In the genomic region with DNA sequence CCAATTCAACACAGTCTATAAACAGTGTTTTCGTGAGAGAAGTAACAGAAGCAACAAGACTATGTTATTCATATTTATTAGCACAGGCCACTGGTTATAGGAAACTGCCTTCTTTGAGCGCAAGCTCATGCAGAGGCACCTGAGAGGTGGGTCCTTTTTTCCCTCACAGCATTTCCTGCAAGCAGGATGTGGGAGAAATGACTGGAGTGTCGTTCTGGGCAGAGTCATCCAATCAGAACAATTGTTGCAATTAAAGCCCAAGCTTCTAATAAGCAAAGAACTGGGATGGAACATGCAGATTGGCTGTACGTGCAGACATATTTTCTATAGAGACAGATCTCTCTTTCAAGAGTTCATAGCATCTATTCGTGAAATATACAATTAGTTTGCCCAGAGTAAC, we compare ENCODE assay signal across 8 mouse cellular contexts. TPM values are rescaled to one million over a fixed set of nuclear protein-coding genes. Genes with fewer than 3 reads are reported as not detected.
A peak's percentile ranks its signal among the peaks of the same experiment; 100 is the strongest.
DNase-seq lines count a peak whose midpoint lies in the region; ATAC-seq and TF ChIP-seq lines count a peak whose summit lies in the region.

No protein-coding gene starts in this region.

- no peak for ATAC-seq in heart, embryonic 12.5 days (ENCODE audit: insufficient number of reproducible peaks, low FRiP score)
- no peak for ATAC-seq in limb, embryonic 11.5 days (ENCODE audit: insufficient number of reproducible peaks, low FRiP score, low TSS enrichment, low read depth)
- no peak for ATAC-seq in stomach, embryonic 15.5 days (ENCODE audit: insufficient read depth, low FRiP score, low read depth)

- no peak for DNase-seq in heart, adult 11 months
- peak; percentile 27 for DNase-seq in adipocyte (ENCODE audit: low spot score)
- no peak for DNase-seq in limb, embryonic 11.5 days (ENCODE audit: low spot score)
- DNase-seq in adrenal gland, postnatal 14 days, result no peak
- no peak for DNase-seq in lung, adult 2 months

- WGBS in heart, embryonic 12.5 days, result 63% methylated on average over 5 of the region's 5 CpGs
- 36% methylated on average over 5 of the region's 5 CpGs for WGBS in limb, embryonic 11.5 days
- 40% methylated on average over 5 of the region's 5 CpGs for WGBS in stomach, embryonic 15.5 days
- 49% methylated on average over 5 of the region's 5 CpGs for WGBS in lung, adult 2 months

- no peaks in the 10 kb centered on the region for H3K36me3 ChIP-seq in heart, embryonic 12.5 days
- H3K36me3 ChIP-seq in limb, embryonic 11.5 days (ENCODE audit: control insufficient read depth, insufficient read depth, low read length), result no peaks in the 10 kb centered on the region
- no peaks in the 10 kb centered on the region for H3K36me3 ChIP-seq in stomach, embryonic 15.5 days

- peak overlapping the region; percentile 70; the same call in 1 of the 2 replicates for H3K4me3 ChIP-seq in heart, embryonic 12.5 days
- H3K4me3 ChIP-seq in embryonic fibroblast, embryonic 13.5 days (ENCODE audit: insufficient read depth, low read length), result peak overlapping the region; percentile 74
- H3K4me3 ChIP-seq in limb, embryonic 11.5 days (ENCODE audit: low read depth, low read length), result peak overlapping the region; percentile 82
- peak overlapping the region; percentile 73 for H3K4me3 ChIP-seq in stomach, embryonic 15.5 days (replicated peaks)
- no peak overlapping the region for H3K4me3 ChIP-seq in lung, adult 2 months (replicated peaks; ENCODE audit: extremely low read depth, low read depth, low read length)

- no peaks in the 10 kb centered on the region for H3K4me1 ChIP-seq in heart, embryonic 12.5 days (replicated peaks)
- peaks cover 4% of the 10 kb centered on the region for H3K4me1 ChIP-seq in embryonic fibroblast, embryonic 13.5 days (ENCODE audit: control insufficient read depth, insufficient read depth, low read length)
- 0 out of 2 replicates have a peak, but pooled peaks cover 3% of the 10 kb centered on the region for H3K4me1 ChIP-seq in limb, embryonic 11.5 days (ENCODE audit: control insufficient read depth, insufficient read depth, low read length)
- H3K4me1 ChIP-seq in stomach, embryonic 15.5 days, result 0 out of 2 replicates have a peak, but pooled peaks cover 4% of the 10 kb centered on the region
- H3K4me1 ChIP-seq in lung, adult 2 months (ENCODE audit: control insufficient read depth, insufficient read depth, low read length), result no peaks in the 10 kb centered on the region

- no peak overlapping the region for H3K9ac ChIP-seq in heart, embryonic 12.5 days
- H3K9ac ChIP-seq in limb, embryonic 11.5 days (ENCODE audit: low read length), result no peak overlapping the region
- no peak overlapping the region for H3K9ac ChIP-seq in stomach, embryonic 15.5 days

- no peak; the same call in 1 of the 2 replicates for TF ChIP-seq POLR2A in embryonic fibroblast, embryonic 13.5 days (IDR thresholded peaks at IDR 0.05; ENCODE audit: low read depth, low read length)
- TF ChIP-seq POLR2A in lung, adult 2 months (IDR thresholded peaks at IDR 0.05; ENCODE audit: borderline replicate concordance, extremely low read depth, low read depth, low read length), result no peak

- no peak overlapping the region for H3K27ac ChIP-seq in heart, embryonic 12.5 days (ENCODE audit: poor library complexity, severe bottlenecking)
- peak overlapping the region; percentile 76 for H3K27ac ChIP-seq in embryonic fibroblast, embryonic 13.5 days (ENCODE audit: insufficient read depth, low read length)
- no peak overlapping the region for H3K27ac ChIP-seq in limb, embryonic 11.5 days (replicated peaks; ENCODE audit: low read depth, low read length)
- no peak overlapping the region for H3K27ac ChIP-seq in stomach, embryonic 15.5 days

- TF ChIP-seq CTCF in embryonic fibroblast, embryonic 13.5 days (IDR thresholded peaks at IDR 0.05; ENCODE audit: borderline replicate concordance, insufficient read depth, low read length), result no peak
- TF ChIP-seq CTCF in lung, adult 2 months (IDR thresholded peaks at IDR 0.05; ENCODE audit: insufficient read depth, low read length), result no peak

- H3K4me2 ChIP-seq in heart, embryonic 12.5 days, result peak overlapping the region; percentile 95
- peak overlapping the region; percentile 86 for H3K4me2 ChIP-seq in limb, embryonic 11.5 days (ENCODE audit: low read depth, severe bottlenecking)
- H3K4me2 ChIP-seq in stomach, embryonic 15.5 days, result peak overlapping the region; percentile 90

- H3K9me3 ChIP-seq in heart, embryonic 12.5 days (replicated peaks), result no peaks in the 10 kb centered on the region
- H3K9me3 ChIP-seq in limb, embryonic 11.5 days (ENCODE audit: control insufficient read depth, low read length), result no peaks in the 10 kb centered on the region
- H3K9me3 ChIP-seq in stomach, embryonic 15.5 days, result no peaks in the 10 kb centered on the region

- 0 out of 2 replicates have a peak, but pooled peaks cover 4% of the 10 kb centered on the region for H3K27me3 ChIP-seq in heart, embryonic 12.5 days (replicated peaks)
- no peaks in the 10 kb centered on the region for H3K27me3 ChIP-seq in limb, embryonic 11.5 days (ENCODE audit: control insufficient read depth, insufficient read depth, low read length)
- no peaks in the 10 kb centered on the region for H3K27me3 ChIP-seq in stomach, embryonic 15.5 days (replicated peaks)

RNA-seq across cellular contexts. Expression of a gene that starts 2.1 kb away (rescaled TPM):
- polyA plus RNA-seq in heart, embryonic 12.5 days (2016; fragmentation: Nextera tagmentation; extraction: Ambion mirVana), result 0.75 and 0.92 TPM in 2 replicates
- 31.2 and 36.3 TPM in 2 replicates for polyA plus RNA-seq in embryonic fibroblast, embryonic 13.5 days (2011; ENCODE audit: insufficient read length, low read depth, missing spikeins)
- polyA plus RNA-seq in limb, embryonic 11.5 days (2014; fragmentation: Nextera tagmentation; extraction: Ambion mirVana), result 1.6 and 1.7 TPM in 2 replicates
- polyA plus RNA-seq in stomach, embryonic 15.5 days (2015; fragmentation: Nextera tagmentation; extraction: Ambion mirVana), result 1.5 and 1.6 TPM in 2 replicates
- 13.8 and 14.2 TPM in 2 replicates for total RNA-seq in adrenal gland, postnatal 14 days (2021)
- polyA plus RNA-seq in lung, adult 2 months (2012; rRNA removed), result 4.4 and 6.9 TPM in 2 replicates
